Mouse (Mus musculus) forebrain, embryonic 14.5 days (tissue): Measurements from ENCODE around the gene Fam20b. TPM values are rescaled to one million over a fixed set of nuclear protein-coding genes. Genes with fewer than 3 reads are reported as not detected.

Experiments used
- ATAC-seq: fragments of 200-750 bp; cut with Nextera tagmentation; 2 replicates; pipeline ENCODE4 v1.8.0; 2017; ENCODE audit warnings: mild to moderate bottlenecking, moderate library complexity
- DNase-seq: peaks from one replicate; pipeline ENCODE4 v3.0.0-alpha.2; 2015; ENCODE audit warnings: low spot score
- H3K27ac ChIP-seq: fragments of 300-500 bp; sonication (generic); 2 replicates; pipeline ENCODE4 v1.5.1; 2014; ENCODE audit warnings: low read depth, mild to moderate bottlenecking, control low read depth, low read length, moderate library complexity
- H3K27me3 ChIP-seq: fragments of 300-500 bp; sonication (generic); replicated peaks from 2 replicates; pipeline ENCODE4 v1.6.1; 2014; ENCODE audit warnings: low read length, control low read depth, mixed read lengths; ENCODE audit not compliant: control insufficient read depth, insufficient read depth
- H3K36me3 ChIP-seq: fragments of 300-500 bp; sonication (generic); 2 replicates; pipeline ENCODE4 v1.6.1; 2014; ENCODE audit warnings: low read length, control low read depth; ENCODE audit not compliant: control insufficient read depth, insufficient read depth
- H3K4me1 ChIP-seq: fragments of 300-500 bp; sonication (generic); 2 replicates; pipeline ENCODE4 v1.6.1; 2014; ENCODE audit warnings: antibody characterized with exemption, low read length, control low read depth; ENCODE audit not compliant: control insufficient read depth, insufficient read depth
- H3K4me2 ChIP-seq: fragments of 300-500 bp; sonication (generic); 2 replicates; pipeline ENCODE4 v1.6.1; 2014; ENCODE audit warnings: mild to moderate bottlenecking, control low read depth, low read length
- H3K4me3 ChIP-seq: fragments of 300-500 bp; sonication (generic); 2 replicates; pipeline ENCODE4 v1.5.1; 2014; ENCODE audit warnings: low read depth, low read length, control low read depth
- H3K9ac ChIP-seq: fragments of 300-500 bp; sonication (generic); 2 replicates; pipeline ENCODE4 v1.6.1; 2014; ENCODE audit warnings: mild to moderate bottlenecking, low read length, control low read depth, moderate library complexity
- H3K9me3 ChIP-seq: fragments of 300-500 bp; sonication (generic); replicated peaks from 2 replicates; pipeline ENCODE4 v1.6.1; 2016; ENCODE audit warnings: low read length, control low read depth, mixed read lengths; ENCODE audit not compliant: control insufficient read depth
- WGBS: fragments of 180-500 bp; shearing (Covaris S2); extraction: QIAGEN DNeasy Blood & Tissue Kit; methylation state at CpG from one replicate; pipeline ENCODE4 v1.1.7; 2014; 5-methylcytosine and 5-hydroxymethylcytosine counted together
- polyA plus RNA-seq: library from polyadenylated mRNA; unstranded; fragments of >200 nt; fragmentation: Nextera tagmentation; extraction: Ambion mirVana; gene quantifications from 2 replicates; pipeline ENCODE4 v1.2.1, GENCODE M21; 2014

Gene Fam20b
- 19.9 and 23.8 TPM in 2 replicates for polyA plus RNA-seq

- peak within 1 kb of the TSS; percentile 91 for H3K9ac ChIP-seq
- peak within 1 kb of the TSS; percentile 82 for H3K27ac ChIP-seq
- H3K27me3 ChIP-seq, result no peaks in the 10 kb centered on the region
- under 1% methylated on average over 47 of the region's 47 CpGs for WGBS
- H3K4me2 ChIP-seq, result peak within 1 kb of the TSS; percentile 66
- ATAC-seq (peak; percentile 98), DNase-seq (peak; percentile 97)
- H3K4me1 ChIP-seq, result 0 out of 2 replicates have a peak, but pooled peaks cover 2% of the 10 kb centered on the region
- H3K36me3 ChIP-seq, result peaks cover 5% of the 10 kb centered on the region; the same call in 1 of the 2 replicates
- peak within 1 kb of the TSS; percentile 93 for H3K4me3 ChIP-seq
- no peaks in the 10 kb centered on the region for H3K9me3 ChIP-seq
Measured at GRCm38 (mm10) chr1:156718950-156719805, at the start of gene Fam20b. Gene Fam20b (minus strand): TSS chr1:156719086.

DNA sequence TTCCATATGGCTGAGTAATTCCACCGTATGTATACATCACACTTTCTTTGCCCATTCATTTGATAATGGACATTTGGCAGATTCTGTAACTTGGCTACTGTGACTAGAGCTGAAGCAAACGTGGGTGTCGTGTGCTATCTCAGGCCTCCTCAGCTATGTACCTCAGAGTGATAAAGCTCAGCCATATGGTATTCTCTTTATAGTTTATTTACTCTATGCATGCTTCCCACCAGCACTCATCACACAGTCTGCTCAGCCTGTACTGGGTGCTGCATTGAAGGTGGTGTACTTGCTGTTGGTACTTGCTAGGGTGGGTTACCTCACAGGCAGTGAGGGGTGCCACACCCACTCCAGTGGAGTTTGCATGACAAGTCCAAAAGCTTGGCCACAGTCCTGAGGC lies 46.4 kb upstream of the Fam20b start:
- no peaks in the 10 kb centered on the region for H3K4me1 ChIP-seq
- 92% methylated on average over 3 of the region's 3 CpGs for WGBS
- ATAC-seq (no peak), DNase-seq (no peak)
- H3K4me3 ChIP-seq, result no peak overlapping the region
- no peak overlapping the region for H3K27ac ChIP-seq
- no peaks in the 10 kb centered on the region for H3K9me3 ChIP-seq
- no peaks in the 10 kb centered on the region for H3K36me3 ChIP-seq
- no peak overlapping the region for H3K9ac ChIP-seq
- no peak overlapping the region for H3K4me2 ChIP-seq
- no peaks in the 10 kb centered on the region for H3K27me3 ChIP-seq

DNA sequence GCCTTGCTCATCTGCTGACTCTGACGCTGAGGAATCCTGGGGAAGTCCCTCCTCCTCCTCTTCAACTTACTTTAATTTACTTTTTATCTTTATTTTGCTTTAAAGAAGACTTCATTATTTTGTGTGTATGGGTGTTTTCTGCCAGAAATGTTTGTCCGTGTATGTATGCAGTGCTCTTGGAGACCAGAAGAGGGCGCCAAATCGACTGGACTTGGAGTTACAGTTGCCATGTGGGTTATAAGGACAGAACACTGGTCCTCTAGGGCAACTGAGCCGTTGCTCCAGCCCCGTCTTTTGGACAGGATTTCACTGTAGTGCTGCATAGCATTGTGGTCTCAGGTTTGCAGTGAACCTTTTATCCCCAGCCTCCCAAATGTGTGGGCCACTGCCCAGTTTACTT lies 45.7 kb upstream of the Fam20b start:
- ATAC-seq (no peak), DNase-seq (no peak)
- Histone ChIP-seq H3K27ac (no peak overlapping the region), H3K36me3 (no peaks in the 10 kb centered on the region), H3K4me2 (no peak overlapping the region), H3K4me3 (no peak overlapping the region), H3K9ac (no peak overlapping the region), H3K9me3 (no peaks in the 10 kb centered on the region), H3K4me1 (no peaks in the 10 kb centered on the region), H3K27me3 (no peaks in the 10 kb centered on the region)
- WGBS, result 77% methylated on average over 6 of the region's 6 CpGs

DNA sequence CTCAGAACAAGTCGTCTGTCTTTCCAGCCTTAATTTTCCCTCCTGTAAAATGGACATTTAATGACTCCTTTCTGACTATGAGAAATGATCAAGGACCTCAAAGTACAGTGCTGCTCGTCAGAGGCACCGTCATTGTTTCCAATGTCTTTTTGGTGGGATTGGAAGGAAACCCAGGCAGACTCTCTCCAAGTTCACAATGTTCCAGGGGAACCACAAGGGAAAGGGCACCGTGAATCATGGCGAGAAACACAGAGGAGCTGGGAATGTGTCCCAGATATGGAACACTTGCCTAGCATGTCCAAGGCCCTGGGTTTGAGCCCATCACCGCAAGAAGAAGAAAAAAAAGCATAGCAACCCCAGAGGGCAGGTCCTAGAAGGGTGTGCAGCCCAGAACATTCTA lies 44.4 kb upstream of the Fam20b start:
- no peaks in the 10 kb centered on the region for H3K27me3 ChIP-seq
- ATAC-seq, result no peak
- no peak overlapping the region for H3K4me2 ChIP-seq
- no peak overlapping the region for H3K4me3 ChIP-seq
- no peak overlapping the region for H3K9ac ChIP-seq
- no peaks in the 10 kb centered on the region for H3K4me1 ChIP-seq
- DNase-seq, result no peak
- 96% methylated on average over 6 of the region's 6 CpGs for WGBS
- no peaks in the 10 kb centered on the region for H3K9me3 ChIP-seq
- H3K27ac ChIP-seq, result no peak overlapping the region
- H3K36me3 ChIP-seq, result no peaks in the 10 kb centered on the region

GRCm38 (mm10) chr1:156761430-156761801 lies 42.5 kb upstream of the Fam20b start:
- Histone ChIP-seq H3K9ac (no peak overlapping the region), H3K4me2 (no peak overlapping the region), H3K36me3 (no peaks in the 10 kb centered on the region), H3K4me1 (no peaks in the 10 kb centered on the region), H3K9me3 (no peaks in the 10 kb centered on the region), H3K4me3 (no peak overlapping the region), H3K27me3 (no peaks in the 10 kb centered on the region), H3K27ac (no peak overlapping the region)
- ATAC-seq (no peak), DNase-seq (no peak)
- WGBS, result 79% methylated on average over 10 of the region's 10 CpGs

- H3K36me3 ChIP-seq, result no peaks in the 10 kb centered on the region
- no peaks in the 10 kb centered on the region for H3K4me1 ChIP-seq
- DNase-seq (no peak), ATAC-seq (no peak)
- H3K9me3 ChIP-seq, result no peaks in the 10 kb centered on the region
- WGBS, result 76% methylated on average over 13 of the region's 13 CpGs
- no peak overlapping the region for H3K4me3 ChIP-seq
- H3K9ac ChIP-seq, result no peak overlapping the region
- no peak overlapping the region for H3K4me2 ChIP-seq
- no peaks in the 10 kb centered on the region for H3K27me3 ChIP-seq
- no peak overlapping the region for H3K27ac ChIP-seq
Measured at GRCm38 (mm10) chr1:156760549-156761429, 41.9 kb upstream of the Fam20b start.

DNA sequence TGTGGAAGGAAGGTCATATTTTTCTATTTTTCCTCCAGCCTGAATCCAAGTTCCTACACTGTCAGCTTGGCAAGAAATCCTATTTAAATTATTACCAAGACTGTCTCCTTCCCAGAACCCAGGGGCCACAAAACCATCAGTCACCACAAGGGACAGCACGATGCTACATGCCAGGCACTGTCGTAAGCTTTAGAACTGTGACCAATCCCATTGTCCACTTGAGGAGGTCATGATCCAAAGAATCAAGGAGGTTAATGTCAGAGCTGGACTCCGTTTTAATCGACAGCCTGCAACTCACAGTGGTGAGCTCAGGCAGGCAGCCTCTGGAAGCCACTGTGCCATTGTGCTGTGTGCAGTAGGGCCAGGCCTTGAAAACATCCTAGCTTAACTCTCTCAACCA lies 39.4 kb upstream of the Fam20b start:
- no peak for ATAC-seq
- Histone ChIP-seq H3K9me3 (no peaks in the 10 kb centered on the region), H3K4me3 (no peak overlapping the region), H3K4me2 (no peak overlapping the region), H3K27ac (no peak overlapping the region), H3K27me3 (no peaks in the 10 kb centered on the region), H3K9ac (no peak overlapping the region), H3K4me1 (peaks cover 8% of the 10 kb centered on the region), H3K36me3 (no peaks in the 10 kb centered on the region)
- WGBS, result 53% methylated on average over 4 of the region's 4 CpGs
- DNase-seq, result no peak

DNA sequence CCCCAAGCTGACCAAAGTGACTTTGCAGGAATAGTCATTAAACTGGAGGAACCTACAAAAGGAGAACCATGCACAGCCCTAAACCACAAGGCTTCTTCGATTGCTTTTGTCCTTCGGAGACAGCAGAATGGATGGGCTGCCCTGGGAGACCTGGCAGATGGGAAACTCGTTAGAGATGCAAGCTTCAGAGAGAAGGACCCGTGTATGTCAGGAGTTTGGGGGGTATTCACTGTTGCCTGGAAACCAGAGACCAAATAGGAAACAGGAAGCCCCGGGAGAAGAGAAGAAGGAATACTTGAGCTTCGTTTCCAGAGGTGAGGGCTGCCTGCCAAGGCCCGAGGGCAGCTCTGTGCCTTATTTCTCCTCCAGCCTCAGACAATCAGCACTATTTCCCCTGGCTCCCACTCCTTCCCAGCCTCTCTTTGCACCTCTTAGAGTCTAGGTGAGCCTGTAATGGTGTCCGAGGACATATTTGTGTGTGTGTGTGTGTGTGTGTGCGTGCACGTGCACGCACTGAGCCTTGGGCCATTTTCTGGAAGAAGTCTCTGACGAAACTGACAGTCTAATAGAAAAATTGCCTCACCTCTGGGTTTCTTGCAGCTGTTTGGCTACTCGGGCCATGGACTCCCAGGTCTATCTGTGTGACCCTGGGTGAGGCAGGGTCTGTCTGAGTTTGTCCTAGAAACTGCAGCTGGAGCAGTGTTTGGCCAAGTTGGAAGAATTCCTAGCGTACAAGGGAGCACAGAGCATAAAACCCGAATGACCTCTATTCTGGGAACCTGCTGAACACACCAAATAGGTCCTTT lies 35.9 kb upstream of the Fam20b start:
- peak; percentile 78 for DNase-seq
- Histone ChIP-seq H3K4me2 (peak overlapping the region; percentile 7; the same call in 1 of the 2 replicates), H3K9ac (no peak overlapping the region), H3K27ac (peak overlapping the region; percentile 52; the same call in 1 of the 2 replicates), H3K4me3 (no peak overlapping the region), H3K4me1 (peaks cover 8% of the 10 kb centered on the region), H3K9me3 (no peaks in the 10 kb centered on the region), H3K36me3 (no peaks in the 10 kb centered on the region), H3K27me3 (no peaks in the 10 kb centered on the region)
- ATAC-seq, result peak; percentile 57
- WGBS, result 45% methylated on average over 15 of the region's 15 CpGs
